Mouse (Mus musculus) megakaryocyte, embryonic 14.5 days (primary cell): ENCODE data around the gene Bnc2.

ENCODE experiments used
- FLI1 ChIP-seq: IDR thresholded peaks from 2 replicates; pipeline ENCODE4 v1.6.1; 2012; ENCODE audit warnings: low read length, inconsistent platforms, mixed read lengths
- GATA1 ChIP-seq: IDR thresholded peaks from 3 replicates; pipeline ENCODE4 v1.6.1; 2012; ENCODE audit warnings: mixed read lengths, low read length, inconsistent platforms, borderline replicate concordance

DNA sequence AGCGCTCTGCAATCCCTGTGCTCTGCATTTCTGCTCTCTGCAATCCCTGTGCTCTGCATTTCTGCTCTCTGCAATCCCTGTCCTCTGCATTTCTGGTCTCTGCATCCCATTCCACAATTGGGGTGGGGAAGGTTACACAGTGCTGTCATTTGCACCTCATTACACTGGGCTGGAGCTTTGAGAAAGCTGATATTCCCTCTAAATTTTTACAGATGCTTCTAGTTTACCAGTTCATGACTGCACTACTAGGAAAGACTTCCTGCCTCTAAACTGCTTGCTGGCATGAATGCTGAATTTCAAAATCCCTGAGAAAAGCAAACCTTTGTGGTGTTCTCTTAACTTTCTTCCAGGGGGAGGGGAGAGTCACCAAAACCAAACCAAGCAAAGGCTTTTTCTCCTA lies 41.1 kb downstream of the Bnc2 start:
- TF ChIP-seq FLI1, result no peak
- TF ChIP-seq GATA1, result no peak
